Mouse (Mus musculus) liver, embryonic 14.5 days (tissue): ENCODE results near the gene Mcm3. TPM values are rescaled to one million over a fixed set of nuclear protein-coding genes. Genes with fewer than 3 reads are reported as not detected.
A peak's percentile ranks its signal among the peaks of the same experiment; 100 is the strongest.
"Not testable (repeated sequence)": the region's sequence is repeated elsewhere in the genome, so short reads cannot be mapped to it uniquely, and the experiment has no call there.

Experiments used
- ATAC-seq: fragments of 200-750 bp; cut with Nextera tagmentation; 2 replicates; pipeline ENCODE4 v1.8.0; 2017; ENCODE audit warnings: moderate number of reproducible peaks, mild to moderate bottlenecking, moderate library complexity; ENCODE audit not compliant: insufficient read depth
- DNase-seq, 3 experiments: peaks; one replicate each; pipeline ENCODE4 v3.0.0-alpha.2; 2012 to 2013; ENCODE audit warnings: low read depth in 3 of 3, low spot score in 3 of 3
- H3K27ac ChIP-seq: fragments of 300-500 bp; sonication (generic); 2 replicates; pipeline ENCODE4 v1.5.1; 2014; ENCODE audit warnings: moderate library complexity, mild to moderate bottlenecking, control low read depth, inconsistent platforms
- H3K27me3 ChIP-seq: fragments of 300-500 bp; sonication (generic); 2 replicates; pipeline ENCODE4 v1.6.1; 2014; ENCODE audit warnings: mild to moderate bottlenecking, low read length, moderate library complexity; ENCODE audit not compliant: control insufficient read depth, insufficient read depth
- H3K36me3 ChIP-seq: fragments of 300-500 bp; sonication (generic); replicated peaks from 2 replicates; pipeline ENCODE4 v1.6.1; 2014; ENCODE audit warnings: low read depth; ENCODE audit not compliant: control insufficient read depth, insufficient read depth
- H3K4me1 ChIP-seq, 2 experiments: fragments of 200-500 bp in 1 of 2; fragments of 300-500 bp in 1 of 2; sonication (generic) in 1 of 2; replicated peaks; 2 replicates each; pipeline ENCODE4 v1.6.1; 2012 to 2014; ENCODE audit warnings: antibody characterized with exemption in 1 of 2, inconsistent platforms in 1 of 2, low read length in 1 of 2; ENCODE audit not compliant: control insufficient read depth in 2 of 2, insufficient read depth in 2 of 2
- H3K4me2 ChIP-seq: fragments of 300-500 bp; sonication (generic); 2 replicates; pipeline ENCODE4 v1.6.1; 2014; ENCODE audit warnings: low read depth, mild to moderate bottlenecking, control low read depth, moderate library complexity
- H3K4me3 ChIP-seq, 2 experiments: fragments of 200-500 bp in 1 of 2; fragments of 300-500 bp in 1 of 2; sonication (generic) in 1 of 2; 2 replicates each; pipeline ENCODE4 v1.5.1; 2012 to 2014; ENCODE audit warnings: low read depth in 2 of 2, low read length in 2 of 2, mild to moderate bottlenecking in 2 of 2, control low read depth in 1 of 2, inconsistent platforms in 1 of 2, moderate library complexity in 1 of 2; ENCODE audit not compliant: insufficient read depth in 1 of 2
- H3K9ac ChIP-seq: fragments of 300-500 bp; sonication (generic); replicated peaks from 2 replicates; pipeline ENCODE4 v1.6.1; 2014; ENCODE audit warnings: mild to moderate bottlenecking, control low read depth, moderate library complexity
- H3K9me3 ChIP-seq: fragments of 300-500 bp; sonication (generic); 2 replicates; pipeline ENCODE4 v1.6.1; 2016; ENCODE audit warnings: low read length, mixed read lengths; ENCODE audit not compliant: control insufficient read depth
- CTCF ChIP-seq: IDR thresholded peaks from 2 replicates; pipeline ENCODE4 v1.5.1; 2016; ENCODE audit warnings: antibody characterized with exemption, low read depth, control low read depth
- EP300 ChIP-seq: IDR thresholded peaks from 2 replicates; pipeline ENCODE4 v1.6.1; 2016; ENCODE audit warnings: antibody characterized with exemption, low read depth
- WGBS: fragments of 180-500 bp; shearing (Covaris S2); extraction: QIAGEN DNeasy Blood & Tissue Kit; methylation state at CpG from one replicate; pipeline ENCODE4 v1.1.7; 2014; ENCODE audit not compliant: insufficient replicate concordance; 5-methylcytosine and 5-hydroxymethylcytosine counted together
- polyA plus RNA-seq, 2 experiments: library from polyadenylated mRNA; depleted of rRNA in 1 of 2; stranded (reverse) in 1 of 2; unstranded in 1 of 2; fragments of >200 nt; fragmentation: Nextera tagmentation in 1 of 2; extraction: Ambion mirVana in 1 of 2; gene quantifications; 2 replicates each; pipeline versions ENCODE4 v1.2.1 to v1.2.3; 2012 to 2014

Gene Mcm3
- polyA plus RNA-seq, 2 experiments, result 107 to 154 TPM

- H3K27ac ChIP-seq, result no peak overlapping the region
- H3K4me1 ChIP-seq, result peaks cover 12 to 14% of the 10 kb centered on the region in 2 experiments
- TF ChIP-seq EP300 (no peak), CTCF (no peak)
- H3K4me3 ChIP-seq, result no peak overlapping the region
- peaks cover 1% of the 10 kb centered on the region; the same call in 1 of the 2 replicates for H3K36me3 ChIP-seq
- WGBS, result 55% methylated on average over 4 of the region's 4 CpGs
- no peaks in the 10 kb centered on the region for H3K9me3 ChIP-seq
- peak overlapping the region; percentile 18; the same call in 1 of the 2 replicates for H3K4me2 ChIP-seq
- H3K27me3 ChIP-seq, result no peaks in the 10 kb centered on the region
- H3K9ac ChIP-seq, result no peak overlapping the region
- no peak for DNase-seq
- peak; percentile 78 for ATAC-seq
Observed at GRCm38 (mm10) chr1:20794760-20795159, 25.4 kb downstream of the Mcm3 start.

- no peak for ATAC-seq
- H3K4me2 ChIP-seq, result no peak overlapping the region
- no peak for TF ChIP-seq EP300
- TF ChIP-seq CTCF, result no peak
- WGBS, result 47% methylated on average over 7 of the region's 7 CpGs
- peaks cover 12 to 14% of the 10 kb centered on the region in 2 experiments for H3K4me1 ChIP-seq
- H3K4me3 ChIP-seq, result no peak overlapping the region
- no peak overlapping the region for H3K9ac ChIP-seq
- H3K36me3 ChIP-seq, result no peaks in the 10 kb centered on the region
- no peaks in the 10 kb centered on the region for H3K27me3 ChIP-seq
- H3K9me3 ChIP-seq, result no peaks in the 10 kb centered on the region
- DNase-seq, result no peak
- H3K27ac ChIP-seq, result no peak overlapping the region
Observed at GRCm38 (mm10) chr1:20791414-20791813, 28.7 kb downstream of the Mcm3 start.

- not testable (repeated sequence) for ATAC-seq, H3K27me3 ChIP-seq, H3K27ac ChIP-seq, H3K9ac ChIP-seq, H3K4me3 ChIP-seq, DNase-seq, H3K36me3 ChIP-seq, H3K4me2 ChIP-seq, H3K9me3 ChIP-seq
- 57% methylated on average over 1 of the region's 1 CpGs for WGBS
- H3K4me1 ChIP-seq, result peaks cover 9 to 11% of the 10 kb centered on the region in 2 experiments
Observed at GRCm38 (mm10) chr1:20790517-20790916, 29.6 kb downstream of the Mcm3 start, which contains the start of gene Il17f. Gene Il17f, minus strand, starts transcription at chr1:20790617.

GRCm38 (mm10) chr1:20788419-20788818 lies 31.7 kb downstream of the Mcm3 start:
- Histone ChIP-seq H3K36me3 (no peaks in the 10 kb centered on the region), H3K4me3 (no peak overlapping the region), H3K4me1 (no peaks in the 10 kb centered on the region), H3K4me2 (no peak overlapping the region), H3K27ac (no peak overlapping the region), H3K9me3 (no peaks in the 10 kb centered on the region), H3K27me3 (no peaks in the 10 kb centered on the region), H3K9ac (no peak overlapping the region)
- no peak for TF ChIP-seq EP300
- no peak for TF ChIP-seq CTCF
- ATAC-seq, result no peak
- WGBS, result 44% methylated on average over 10 of the region's 10 CpGs
- no peak for DNase-seq

- Histone ChIP-seq H3K4me3 (no peak overlapping the region), H3K4me1 (no peaks in the 10 kb centered on the region), H3K9me3 (no peaks in the 10 kb centered on the region), H3K27me3 (no peaks in the 10 kb centered on the region), H3K4me2 (no peak overlapping the region), H3K9ac (no peak overlapping the region), H3K27ac (no peak overlapping the region), H3K36me3 (no peaks in the 10 kb centered on the region)
- no peak for TF ChIP-seq EP300
- no peak for TF ChIP-seq CTCF
- ATAC-seq (no peak), DNase-seq (no peak)
- 42% methylated on average over 8 of the region's 8 CpGs for WGBS
Observed at GRCm38 (mm10) chr1:20787046-20787445, 33.1 kb downstream of the Mcm3 start.
